Mouse (Mus musculus): ENCODE results near the gene Defb5. TPM values are rescaled to one million over a fixed set of nuclear protein-coding genes. Genes with fewer than 3 reads are reported as not detected.

Gene Defb5
- polyA plus RNA-seq, 1 experiment from 2014 or later: not detected

Other genes starting within 250 kb of the Defb5 start
- gene Defb38, start 221.0 kb upstream of the Defb5 start, polyA plus RNA-seq (2014; fragmentation: Nextera tagmentation; extraction: Ambion mirVana): not detected in 2 replicates
- gene Defb39, start 182.8 kb upstream of the Defb5 start, polyA plus RNA-seq (2014; fragmentation: Nextera tagmentation; extraction: Ambion mirVana): not detected in 2 replicates
- gene Defb12, start 132.7 kb upstream of the Defb5 start, polyA plus RNA-seq (2014; fragmentation: Nextera tagmentation; extraction: Ambion mirVana): not detected in 2 replicates
- gene Defb34, start 123.8 kb upstream of the Defb5 start, polyA plus RNA-seq (2014; fragmentation: Nextera tagmentation; extraction: Ambion mirVana): not detected in 2 replicates
- gene Gm45826, start 106.8 kb upstream of the Defb5 start, polyA plus RNA-seq (2014; fragmentation: Nextera tagmentation; extraction: Ambion mirVana): not detected in 2 replicates
- not detected in 2 replicates for gene Defb14, start 53.2 kb upstream of the Defb5 start, polyA plus RNA-seq (2014; fragmentation: Nextera tagmentation; extraction: Ambion mirVana)
- 1.0 TPM in 1 of 2 replicates, not detected in the other for gene Defb4, start 48.9 kb upstream of the Defb5 start, polyA plus RNA-seq (2014; fragmentation: Nextera tagmentation; extraction: Ambion mirVana)
- gene Defb6, start 22.1 kb upstream of the Defb5 start, polyA plus RNA-seq (2014; fragmentation: Nextera tagmentation; extraction: Ambion mirVana): not detected in 2 replicates
- not detected in 2 replicates for gene Defb46, start 7.7 kb upstream of the Defb5 start, polyA plus RNA-seq (2014; fragmentation: Nextera tagmentation; extraction: Ambion mirVana)
- gene Defb3, start 45.8 kb downstream of the Defb5 start, polyA plus RNA-seq (2014; fragmentation: Nextera tagmentation; extraction: Ambion mirVana): not detected in 2 replicates
- not detected in 2 replicates for gene Defb8, start 200.0 kb downstream of the Defb5 start, polyA plus RNA-seq (2014; fragmentation: Nextera tagmentation; extraction: Ambion mirVana)
- gene Defb7, start 247.5 kb downstream of the Defb5 start, polyA plus RNA-seq (2014; fragmentation: Nextera tagmentation; extraction: Ambion mirVana): not detected in 2 replicates

All from embryonic facial prominence, embryonic 14.5 days (tissue).